Mouse (Mus musculus) hindbrain, postnatal 0 days (tissue): ENCODE data around the gene Hdgfl2. TPM values are rescaled to one million over a fixed set of nuclear protein-coding genes. Genes with fewer than 3 reads are reported as not detected.

Source experiments
- ATAC-seq: fragments of 200-750 bp; cut with Nextera tagmentation; 2 replicates; pipeline ENCODE4 v1.8.0; 2017; ENCODE audit warnings: mild to moderate bottlenecking, moderate TSS enrichment, moderate library complexity
- DNase-seq: peaks from one replicate; pipeline ENCODE4 v3.0.0-alpha.2; 2015; ENCODE audit warnings: low spot score
- H3K27ac ChIP-seq: fragments of 300-500 bp; sonication (generic); 2 replicates; pipeline ENCODE4 v1.5.1; 2014; ENCODE audit warnings: mild to moderate bottlenecking
- H3K27me3 ChIP-seq: fragments of 300-500 bp; sonication (generic); 2 replicates; pipeline ENCODE4 v1.6.1; 2014; ENCODE audit warnings: low read length, mixed read lengths; ENCODE audit not compliant: insufficient read depth
- H3K36me3 ChIP-seq: fragments of 300-500 bp; sonication (generic); 2 replicates; pipeline ENCODE4 v1.6.1; 2014; ENCODE audit warnings: low read length, mixed read lengths; ENCODE audit not compliant: insufficient read depth
- H3K4me1 ChIP-seq: fragments of 300-500 bp; sonication (generic); 2 replicates; pipeline ENCODE4 v1.6.1; 2014; ENCODE audit warnings: antibody characterized with exemption, low read length, mixed read lengths; ENCODE audit not compliant: insufficient read depth
- H3K4me2 ChIP-seq: fragments of 300-500 bp; sonication (generic); 2 replicates; pipeline ENCODE4 v1.6.1; 2014; ENCODE audit warnings: low read depth, mild to moderate bottlenecking, low read length, moderate library complexity, mixed read lengths
- H3K4me3 ChIP-seq: fragments of 300-500 bp; sonication (generic); 2 replicates; pipeline ENCODE4 v1.5.1; 2014; ENCODE audit warnings: low read length
- H3K9ac ChIP-seq: fragments of 300-500 bp; sonication (generic); replicated peaks from 2 replicates; pipeline ENCODE4 v1.6.1; 2014; ENCODE audit warnings: mild to moderate bottlenecking, low read length, moderate library complexity, mixed read lengths
- H3K9me3 ChIP-seq: fragments of 300-500 bp; sonication (generic); 2 replicates; pipeline ENCODE4 v1.6.1; 2016; ENCODE audit warnings: low read length, mixed read lengths
- CTCF ChIP-seq: IDR thresholded peaks from 2 replicates; pipeline ENCODE4 v1.5.1; 2016; ENCODE audit warnings: antibody characterized with exemption, control low read depth, low read depth
- WGBS: fragments of 180-500 bp; shearing (Covaris S2); extraction: QIAGEN DNeasy Blood & Tissue Kit; methylation state at CpG from one replicate; pipeline ENCODE4 v1.1.7; 2014; 5-methylcytosine and 5-hydroxymethylcytosine counted together
- polyA plus RNA-seq: library from polyadenylated mRNA; unstranded; fragments of >200 nt; fragmentation: Nextera tagmentation; extraction: Ambion mirVana; gene quantifications from 2 replicates; pipeline ENCODE4 v1.2.1, GENCODE M21; 2015
- total RNA-seq: library from RNA; depleted of rRNA; stranded (reverse); fragments of >200 nt; gene quantifications from 2 replicates; pipeline ENCODE4 v1.2.3, GENCODE M21; 2014

The Hdgfl2 gene
- total and polyA plus RNA-seq, 2 experiments from 2014 or later: 70.0 to 109 TPM

DNA sequence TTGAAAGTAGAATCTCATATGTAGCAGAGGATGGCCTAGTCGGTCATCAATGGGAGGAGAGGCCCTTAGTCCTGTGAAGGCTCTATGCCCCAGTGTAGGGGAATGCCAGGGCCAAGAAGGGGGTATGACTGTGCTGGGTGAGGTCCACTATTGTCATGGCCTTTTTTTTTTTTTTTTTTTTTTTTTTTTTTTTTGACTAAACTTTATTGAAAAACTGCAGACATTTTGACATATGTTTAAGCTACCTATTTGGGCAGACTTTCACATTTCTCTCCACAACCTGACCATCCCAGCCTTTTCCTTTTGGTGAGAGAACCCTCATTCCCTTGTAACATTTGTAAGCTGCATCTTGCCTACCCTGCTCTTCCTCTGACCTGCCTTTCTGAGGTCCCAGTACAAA lies 12.9 kb downstream of the Hdgfl2 start:
- DNase-seq (no peak), ATAC-seq (no peak)
- WGBS: 83% methylated on average over 1 of the region's 1 CpGs
- H3K27ac ChIP-seq: no peak overlapping the region
- H3K9me3 ChIP-seq: no peaks in the 10 kb centered on the region
- no peak overlapping the region for H3K4me3 ChIP-seq
- no peak for TF ChIP-seq CTCF
- peaks cover 22% of the 10 kb centered on the region; the same call in 1 of the 2 replicates for H3K36me3 ChIP-seq
- no peaks in the 10 kb centered on the region for H3K4me1 ChIP-seq
- no peak overlapping the region for H3K4me2 ChIP-seq
- no peaks in the 10 kb centered on the region for H3K27me3 ChIP-seq
- H3K9ac ChIP-seq: no peak overlapping the region

DNA sequence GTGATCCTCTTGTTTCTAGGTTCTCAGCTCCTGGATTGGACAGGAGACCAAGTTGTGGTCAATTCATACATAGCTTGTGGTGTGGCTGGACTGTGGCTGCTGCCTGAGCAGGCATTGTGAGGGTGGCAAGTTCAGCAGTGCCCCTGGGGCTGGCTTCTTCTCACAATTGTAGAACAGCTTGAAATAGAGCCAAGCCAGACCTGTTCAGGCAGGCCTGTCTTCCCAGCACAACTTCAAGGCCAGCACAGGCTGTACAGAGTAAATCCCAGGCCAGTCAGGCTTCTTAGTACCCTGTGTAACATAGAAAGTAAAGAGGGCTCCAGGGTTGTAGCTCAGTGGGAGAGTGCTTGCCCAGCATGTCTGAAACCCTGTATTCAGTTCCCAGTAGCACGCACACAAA lies 13.4 kb downstream of the Hdgfl2 start:
- DNase-seq (no peak), ATAC-seq (0 out of 2 replicates have a peak, but pooled peaks have one; percentile 21)
- WGBS: 95% methylated on average over 1 of the region's 1 CpGs
- no peaks in the 10 kb centered on the region for H3K9me3 ChIP-seq
- no peaks in the 10 kb centered on the region for H3K27me3 ChIP-seq
- TF ChIP-seq CTCF: no peak
- no peak overlapping the region for H3K4me2 ChIP-seq
- peaks cover 26% of the 10 kb centered on the region; the same call in 1 of the 2 replicates for H3K36me3 ChIP-seq
- no peak overlapping the region; the same call in 1 of the 2 replicates for H3K27ac ChIP-seq
- no peak overlapping the region for H3K4me3 ChIP-seq
- H3K9ac ChIP-seq: no peak overlapping the region
- H3K4me1 ChIP-seq: no peaks in the 10 kb centered on the region

DNA sequence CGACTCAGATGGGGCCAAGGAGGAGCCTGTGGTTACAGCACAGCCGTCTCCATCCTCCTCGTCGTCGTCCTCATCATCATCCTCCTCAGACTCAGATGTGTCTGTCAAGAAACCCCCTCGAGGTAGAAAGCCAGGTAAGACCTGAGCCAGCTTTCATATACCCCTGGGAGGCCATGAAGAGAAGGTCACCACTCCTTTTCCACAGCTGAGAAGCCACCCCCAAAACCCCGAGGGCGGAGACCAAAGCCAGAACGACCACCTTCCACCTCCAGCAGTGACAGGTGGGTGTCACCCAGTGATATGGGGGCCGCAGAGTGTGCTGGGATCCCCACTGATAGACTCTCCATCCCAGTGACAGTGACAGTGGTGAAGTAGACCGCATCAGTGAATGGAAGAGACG lies 17.4 kb downstream of the Hdgfl2 start:
- Histone ChIP-seq H3K4me3 (no peak overlapping the region), H3K27ac (no peak overlapping the region), H3K4me2 (no peak overlapping the region), H3K9me3 (no peaks in the 10 kb centered on the region), H3K27me3 (no peaks in the 10 kb centered on the region), H3K9ac (no peak overlapping the region), H3K36me3 (peaks cover 57% of the 10 kb centered on the region), H3K4me1 (no peaks in the 10 kb centered on the region)
- no peak for TF ChIP-seq CTCF
- ATAC-seq (no peak), DNase-seq (no peak)
- WGBS: 93% methylated on average over 12 of the region's 12 CpGs

DNA sequence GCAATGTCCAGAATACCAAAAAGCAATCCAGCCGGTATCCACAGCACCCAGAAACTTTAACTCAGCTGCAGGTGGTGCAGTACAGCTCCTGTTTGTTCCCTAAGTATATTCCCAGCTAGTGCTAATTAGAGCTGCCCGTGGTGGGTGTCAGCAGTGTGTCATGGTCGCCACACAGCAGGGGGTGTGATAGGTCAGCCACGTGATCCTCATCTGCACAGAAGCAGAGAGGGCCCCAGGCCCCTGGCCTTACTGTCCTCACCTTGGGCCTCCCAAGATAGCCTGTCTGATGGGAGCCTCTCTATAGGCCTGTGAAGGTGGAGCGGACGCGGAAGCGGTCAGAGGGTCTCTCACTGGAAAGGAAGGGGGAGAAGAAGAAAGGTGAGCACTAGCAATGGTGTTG lies 18.7 kb downstream of the Hdgfl2 start:
- no peak overlapping the region for H3K4me2 ChIP-seq
- H3K9me3 ChIP-seq: no peaks in the 10 kb centered on the region
- no peak overlapping the region for H3K4me3 ChIP-seq
- peaks cover 69% of the 10 kb centered on the region for H3K36me3 ChIP-seq
- DNase-seq (no peak), ATAC-seq (no peak)
- no peak overlapping the region for H3K9ac ChIP-seq
- no peak overlapping the region for H3K27ac ChIP-seq
- H3K27me3 ChIP-seq: no peaks in the 10 kb centered on the region
- no peaks in the 10 kb centered on the region for H3K4me1 ChIP-seq
- TF ChIP-seq CTCF: no peak
- WGBS: 92% methylated on average over 8 of the region's 8 CpGs

DNA sequence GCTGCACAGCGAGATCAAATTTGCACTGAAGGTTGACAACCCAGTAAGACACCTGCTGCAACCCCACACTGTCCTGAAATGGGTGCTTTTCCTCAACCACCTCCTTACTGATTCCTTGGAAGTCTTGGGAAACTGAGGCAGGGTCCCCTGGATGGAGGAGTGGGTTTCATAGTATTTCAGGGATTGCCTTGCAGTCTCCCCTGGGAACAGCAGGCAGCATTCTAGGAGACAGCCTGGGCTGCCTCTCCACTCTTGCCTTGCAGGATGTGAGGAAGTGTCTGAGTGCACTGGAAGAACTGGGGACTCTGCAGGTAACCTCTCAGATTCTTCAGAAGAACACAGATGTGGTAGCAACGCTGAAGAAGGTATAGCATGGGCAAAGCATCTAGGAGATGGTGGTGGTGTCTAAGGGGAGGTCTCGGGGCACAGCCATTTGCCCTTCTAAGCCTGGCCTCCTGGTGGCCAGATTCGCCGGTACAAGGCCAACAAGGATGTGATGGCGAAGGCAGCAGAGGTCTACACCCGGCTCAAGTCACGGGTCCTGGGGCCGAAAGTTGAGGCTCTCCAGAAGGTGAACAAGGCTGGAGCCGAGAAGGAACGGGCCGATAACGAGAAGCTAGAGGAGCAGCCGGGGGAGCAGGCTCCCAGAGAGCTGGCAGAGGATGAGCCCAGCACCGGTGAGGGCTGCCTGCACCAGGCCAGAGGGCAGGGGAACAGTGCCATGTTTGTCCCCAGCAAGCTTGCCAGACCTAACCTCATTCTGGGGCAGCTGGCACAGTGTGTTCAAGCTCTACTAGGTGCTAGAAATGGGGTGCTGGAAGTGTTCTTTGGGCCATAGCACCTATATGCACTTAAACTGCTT lies 19.5 kb downstream of the Hdgfl2 start:
- WGBS: 92% methylated on average over 15 of the region's 15 CpGs
- peaks cover 69% of the 10 kb centered on the region for H3K36me3 ChIP-seq
- no peak overlapping the region for H3K9ac ChIP-seq

DNA sequence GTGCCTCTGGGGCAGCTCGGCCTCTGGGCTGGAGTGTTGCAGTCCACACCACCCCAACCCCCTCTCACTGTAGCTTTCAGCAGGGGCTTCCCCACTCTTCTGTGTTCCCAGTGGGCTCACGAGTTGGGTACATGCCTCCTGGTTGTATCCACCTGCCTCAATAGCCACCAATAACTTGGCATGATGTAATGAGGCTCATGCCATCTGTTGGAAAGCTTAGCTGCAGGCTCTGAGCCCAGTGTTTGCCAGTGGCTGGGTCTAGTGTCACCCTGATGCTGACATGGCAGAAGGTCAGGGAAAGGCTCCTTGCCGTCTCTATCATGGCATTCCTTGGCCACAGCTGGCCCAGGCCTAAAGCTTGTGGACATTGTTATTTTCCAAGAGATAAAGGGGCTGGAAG lies 21.4 kb downstream of the Hdgfl2 start:
- 89% methylated on average over 3 of the region's 3 CpGs for WGBS
- Histone ChIP-seq H3K27me3 (no peaks in the 10 kb centered on the region), H3K9ac (no peak overlapping the region), H3K36me3 (peaks cover 66% of the 10 kb centered on the region), H3K27ac (no peak overlapping the region), H3K4me3 (no peak overlapping the region), H3K9me3 (no peaks in the 10 kb centered on the region), H3K4me2 (no peak overlapping the region), H3K4me1 (no peaks in the 10 kb centered on the region)
- DNase-seq: no peak
- no peak for ATAC-seq
- TF ChIP-seq CTCF: no peak

More for the DNA sequence above, 19.5 kb downstream of the Hdgfl2 start:
- peak; percentile 30 for TF ChIP-seq CTCF
- no peak overlapping the region for H3K27ac ChIP-seq
- H3K4me3 ChIP-seq: no peak overlapping the region
- no peaks in the 10 kb centered on the region for H3K9me3 ChIP-seq
- no peak for ATAC-seq
- H3K27me3 ChIP-seq: no peaks in the 10 kb centered on the region
- H3K4me2 ChIP-seq: no peak overlapping the region
- DNase-seq: no peak
- no peaks in the 10 kb centered on the region for H3K4me1 ChIP-seq

DNA sequence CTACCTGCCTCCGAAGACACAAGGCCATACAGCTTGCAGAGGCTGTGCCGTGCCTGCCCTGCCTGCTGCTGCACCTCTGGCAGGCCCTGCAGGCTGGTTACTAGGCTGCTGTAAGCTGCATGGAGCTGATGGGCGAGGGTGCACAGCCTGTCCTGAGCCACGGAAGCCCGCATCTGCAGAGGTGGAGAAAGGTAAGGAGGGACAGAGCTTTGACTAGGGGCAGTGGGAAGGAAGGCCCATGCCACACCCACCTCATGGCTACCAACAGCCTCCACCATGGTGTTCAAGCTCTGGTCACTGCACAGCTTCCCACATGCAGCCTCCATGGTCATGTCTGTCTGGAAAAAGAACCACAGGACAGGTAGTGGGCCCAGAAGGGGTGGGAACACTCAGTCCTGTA lies 22.7 kb downstream of the Hdgfl2 start:
- H3K36me3 ChIP-seq: peaks cover 53% of the 10 kb centered on the region
- ATAC-seq: no peak

More for the DNA sequence above, 22.7 kb downstream of the Hdgfl2 start:
- Histone ChIP-seq H3K27ac (no peak overlapping the region), H3K4me3 (no peak overlapping the region), H3K4me1 (no peaks in the 10 kb centered on the region), H3K27me3 (no peaks in the 10 kb centered on the region), H3K4me2 (no peak overlapping the region), H3K9me3 (no peaks in the 10 kb centered on the region), H3K9ac (no peak overlapping the region)
- no peak for TF ChIP-seq CTCF
- WGBS: 90% methylated on average over 5 of the region's 5 CpGs
- no peak for DNase-seq
